Mouse (Mus musculus): Measurements from ENCODE around the gene Gpr108.

GRCm38 (mm10) chr17:57207938-57208337, 40.3 kb downstream of the Gpr108 start:
- TF ChIP-seq CTCF (conservative IDR thresholded peaks at IDR 0.05; ENCODE audit: insufficient read depth, insufficient read length, low read depth, low read length) (no peak), POLR2A (IDR thresholded peaks at IDR 0.05; ENCODE audit: low read depth, low read length) (no peak)
